Mouse (Mus musculus) liver, postnatal 0 days (tissue): ENCODE measurements at regions not wholly inside any gene's neighbourhood (a gene's known extent, or its start where the extent isn't known, plus 50 kb on each side); places are given as distances from the start of the nearest gene placed in this dataset.

ENCODE experiments used
- CTCF ChIP-seq: sonication (generic); IDR thresholded peaks from 2 replicates; pipeline ENCODE4 v1.5.1; 2016; ENCODE audit warnings: antibody characterized with exemption, low read depth
- EP300 ChIP-seq: IDR thresholded peaks from 2 replicates; pipeline ENCODE4 v1.6.1; 2016; ENCODE audit warnings: antibody characterized with exemption, low read depth, mild to moderate bottlenecking

GRCm38 (mm10) chr17:79521691-79522090 lies 90.0 kb upstream of the Rmdn2 start:
- TF ChIP-seq CTCF = no peak
- no peak for TF ChIP-seq EP300
